Mouse (Mus musculus) CH12F3 (cell line): ENCODE results near the gene Orc2.

Source experiments
- in situ Hi-C: fragments of 300-500 bp; cut with MboI; formaldehyde crosslinking; loops from 2 replicates; pipeline ENCODE4 v1.14.3; 2020; ENCODE audit warnings: low sequenced_read_pairs

Orc2 gene

DNA sequence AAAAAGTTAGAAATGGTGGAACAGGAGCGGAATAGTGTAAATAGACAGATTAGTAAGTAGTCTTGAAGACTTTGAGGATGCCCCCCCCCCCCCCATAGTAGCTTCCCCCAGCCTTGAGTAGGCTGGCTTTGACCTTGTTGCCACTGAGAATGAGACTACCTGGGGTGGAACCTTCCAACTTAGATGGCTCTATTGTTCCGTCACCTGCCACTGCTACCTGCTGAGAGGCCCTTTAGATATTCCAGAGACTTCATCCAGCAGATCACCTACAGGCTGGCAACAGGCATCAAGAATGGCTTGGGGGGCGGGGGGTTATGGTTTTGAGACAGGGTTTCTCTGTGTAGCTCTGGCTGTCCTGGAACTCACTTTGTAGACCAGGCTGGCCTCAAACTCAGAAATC lies 80.4 kb downstream of the Orc2 start:
- in situ Hi-C loops, result no loop called here

DNA sequence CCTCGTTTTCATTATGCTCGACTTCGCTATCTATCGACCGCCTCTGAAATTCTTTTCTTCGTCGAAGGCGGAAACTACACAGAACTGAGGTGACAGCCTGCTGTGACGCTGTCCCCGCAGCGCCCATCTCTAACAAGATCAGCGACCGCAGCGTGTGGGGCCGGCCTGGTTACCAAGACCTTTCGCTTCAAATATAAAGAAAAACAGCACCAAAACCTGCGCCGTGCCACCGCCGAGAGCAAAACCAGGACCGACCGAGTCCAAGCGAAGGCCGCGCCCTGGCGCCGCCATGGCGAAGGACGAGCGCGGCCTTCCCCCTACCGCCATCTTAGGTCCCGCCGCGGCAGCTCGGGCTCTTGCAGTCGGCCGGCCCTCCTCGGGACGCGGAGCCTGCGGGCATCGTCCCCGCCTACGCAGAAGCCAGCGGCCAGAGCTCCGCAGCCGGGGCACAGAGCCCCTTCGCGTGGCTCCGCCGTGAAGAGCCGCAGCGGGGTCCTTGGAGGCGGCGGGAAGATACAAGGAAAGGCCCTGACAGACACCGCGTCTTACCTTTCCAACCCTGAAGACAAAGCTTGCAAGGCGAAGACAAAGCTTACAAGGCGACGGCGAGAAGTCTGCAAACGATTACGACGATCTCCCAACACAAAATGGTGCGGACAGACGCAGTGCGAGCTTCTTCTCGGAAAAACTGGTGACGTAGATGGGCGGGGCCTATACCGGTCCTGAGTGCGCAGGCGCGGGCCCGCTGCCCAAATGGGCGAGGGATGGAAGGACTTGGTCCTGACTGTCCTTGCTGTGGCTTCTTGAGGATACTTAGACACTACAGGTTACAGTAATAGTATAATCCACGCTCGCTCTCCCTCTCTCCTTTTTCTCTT lies 81.3 kb downstream of the Orc2 start, which contains the start of gene Clk1:
Gene Clk1 (minus strand): TSS at position 696 of the 878 bp plus-strand sequence.
- in situ Hi-C loops, result no loop called here

DNA sequence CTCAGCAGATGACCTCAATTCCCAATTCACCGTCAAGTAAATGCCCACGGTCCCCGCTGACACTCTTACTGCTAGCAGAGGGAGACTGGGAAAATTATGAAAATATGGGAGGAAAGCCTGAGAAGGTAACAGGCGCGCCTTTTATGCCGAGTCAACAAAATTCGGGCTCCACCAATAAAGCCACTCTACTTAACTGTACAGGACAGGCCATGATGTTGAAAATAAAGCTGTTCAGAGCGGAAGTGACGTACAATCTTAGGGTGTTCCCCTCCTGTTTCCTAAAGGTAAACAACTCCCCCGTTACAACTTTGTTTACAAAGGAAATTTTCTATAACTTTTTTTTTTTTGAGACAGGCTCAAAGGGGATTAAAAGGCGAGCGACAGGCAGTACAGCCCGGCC lies 82.0 kb downstream of the Orc2 start:
- in situ Hi-C loops, result no loop called here

DNA sequence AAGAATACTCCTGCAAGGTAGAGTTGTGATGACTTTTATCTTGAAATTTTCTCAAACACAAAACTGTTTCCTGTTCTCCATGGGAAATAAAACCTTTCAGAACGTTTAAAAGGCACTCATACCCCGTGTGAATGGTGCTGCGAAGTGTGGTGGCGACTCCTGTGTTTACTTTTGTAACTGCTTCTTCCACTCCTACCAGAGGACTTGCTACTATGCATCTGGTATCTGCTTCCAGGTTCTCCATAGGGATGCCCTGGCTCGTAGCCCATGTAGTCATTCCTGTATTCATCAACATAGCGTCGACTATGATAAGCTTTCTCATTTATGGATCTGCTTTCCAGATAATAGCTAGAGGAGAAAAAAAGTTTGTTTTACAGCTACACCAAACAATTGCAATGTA lies 83.9 kb downstream of the Orc2 start:
- in situ Hi-C loops, result no loop called here

DNA sequence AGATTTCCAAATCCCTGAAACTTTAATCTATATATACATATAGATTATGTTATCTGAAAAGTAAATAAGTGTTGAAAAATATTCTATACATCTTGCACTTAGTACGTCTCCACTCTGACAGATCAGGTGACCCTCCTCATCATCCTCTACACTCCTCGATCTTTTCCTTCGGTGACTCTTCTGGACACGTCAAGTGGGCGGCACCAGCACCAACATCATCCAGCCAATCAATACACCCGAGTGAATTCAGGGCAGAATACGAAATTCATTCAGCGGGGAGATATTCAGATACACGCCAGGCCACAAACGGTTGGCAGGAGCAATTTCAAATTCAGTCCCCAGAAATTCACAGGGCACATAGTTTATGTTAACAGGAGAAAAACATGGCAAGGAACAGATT lies 84.9 kb downstream of the Orc2 start:
- in situ Hi-C loops, result no loop called here

DNA sequence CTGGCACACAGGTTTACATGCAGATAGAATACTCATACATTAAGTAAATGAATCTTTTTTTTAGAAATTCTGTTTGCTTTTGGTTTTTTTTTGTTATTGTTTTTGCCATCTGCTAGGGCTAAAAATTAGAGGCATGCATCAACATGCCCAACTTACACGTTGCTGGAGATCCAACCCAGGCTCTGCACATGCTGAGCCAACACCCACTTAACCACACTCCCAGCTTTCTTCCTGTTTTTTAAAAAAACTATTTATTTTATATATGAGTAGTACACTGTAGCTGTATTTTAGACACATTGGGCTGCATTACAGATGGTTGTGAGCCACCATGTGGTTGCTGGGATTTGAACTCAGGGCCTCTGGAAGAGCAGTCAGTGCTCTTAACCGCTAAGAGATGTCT lies 88.9 kb downstream of the Orc2 start:
- in situ Hi-C loops, result no loop called here

DNA sequence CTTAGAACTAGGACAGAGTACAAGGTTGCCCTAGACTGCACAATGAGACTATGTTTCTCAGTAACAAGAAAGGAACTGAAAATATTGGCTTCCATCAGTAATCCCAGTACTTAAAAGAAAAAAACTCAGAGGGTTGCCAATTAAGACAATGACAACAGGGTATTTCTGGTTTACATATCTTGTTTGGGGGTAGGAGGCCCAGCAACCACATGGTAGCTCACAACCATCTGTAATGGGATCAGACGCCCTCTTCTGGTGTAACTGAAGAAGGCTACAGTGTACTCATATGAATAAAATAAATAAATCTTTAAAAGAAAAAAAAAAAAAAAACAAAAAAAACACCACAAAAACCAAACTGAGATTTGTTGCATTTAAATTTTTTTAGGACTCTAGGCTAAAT lies 89.5 kb downstream of the Orc2 start:
- in situ Hi-C loops, result no loop called here
